Mouse (Mus musculus) urinary bladder, postnatal 4 days (tissue): Measurements from ENCODE around the gene Ergic1.

Source experiments
- DNase-seq, 2 experiments: peaks; one replicate each; pipeline ENCODE4 v3.0.0; 2021 to 2022; ENCODE audit warnings: low spot score in 2 of 2

Ergic1 gene

DNA sequence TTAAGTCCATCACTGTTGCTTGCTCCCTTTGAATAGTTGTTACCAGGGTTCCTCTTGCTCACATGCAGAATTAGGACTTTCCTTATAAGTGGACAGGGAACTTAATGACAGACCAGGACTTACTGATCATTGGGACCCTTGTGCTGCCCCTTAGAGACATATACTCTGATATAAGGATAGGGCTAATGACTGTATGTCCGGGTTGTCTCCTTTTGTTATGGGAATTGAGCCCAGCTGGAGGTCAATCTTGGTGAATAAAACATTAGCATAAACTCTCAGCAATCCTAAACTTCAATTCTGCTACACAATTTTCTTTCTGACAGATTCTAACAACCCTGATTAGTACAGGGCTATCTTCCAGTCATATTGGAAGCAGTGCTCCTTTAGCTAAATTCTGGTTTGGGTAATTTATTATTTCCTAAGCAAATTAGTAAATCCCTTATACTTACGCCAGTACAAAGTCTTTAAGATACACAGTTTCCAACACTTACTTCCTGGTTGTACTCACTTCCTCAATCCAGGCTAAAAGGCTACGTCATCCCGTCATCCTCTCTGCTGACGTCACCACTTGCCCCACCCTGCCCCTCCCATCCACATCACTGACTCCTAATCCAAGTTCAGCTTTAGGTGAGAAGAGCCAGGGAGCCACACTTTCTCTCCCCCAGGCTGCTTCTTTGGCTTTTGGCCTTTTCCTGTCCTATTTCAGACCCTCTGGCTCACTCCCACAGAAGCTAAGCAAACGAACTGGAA is 23.4 kb upstream of the Ergic1 start:
- no peak for DNase-seq

DNA sequence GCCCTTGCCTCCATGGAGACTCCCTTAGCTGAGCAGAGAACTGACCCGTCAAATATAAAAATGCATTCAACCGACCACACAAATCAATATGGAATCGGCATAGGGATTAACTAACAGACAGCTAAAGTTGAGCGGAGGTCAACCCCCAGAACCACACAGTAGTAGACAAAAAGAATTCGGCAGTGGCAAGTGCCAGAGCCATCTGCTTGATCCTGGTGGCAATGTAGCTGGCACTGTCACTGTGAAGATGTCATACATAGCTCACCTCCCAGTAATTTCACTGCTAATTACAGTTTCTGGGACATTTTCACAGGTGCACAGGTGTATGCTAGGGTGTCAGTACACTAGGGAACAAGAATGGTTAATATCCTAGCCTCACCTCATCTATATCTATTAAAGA is 21.2 kb upstream of the Ergic1 start:
- DNase-seq = no peak

DNA sequence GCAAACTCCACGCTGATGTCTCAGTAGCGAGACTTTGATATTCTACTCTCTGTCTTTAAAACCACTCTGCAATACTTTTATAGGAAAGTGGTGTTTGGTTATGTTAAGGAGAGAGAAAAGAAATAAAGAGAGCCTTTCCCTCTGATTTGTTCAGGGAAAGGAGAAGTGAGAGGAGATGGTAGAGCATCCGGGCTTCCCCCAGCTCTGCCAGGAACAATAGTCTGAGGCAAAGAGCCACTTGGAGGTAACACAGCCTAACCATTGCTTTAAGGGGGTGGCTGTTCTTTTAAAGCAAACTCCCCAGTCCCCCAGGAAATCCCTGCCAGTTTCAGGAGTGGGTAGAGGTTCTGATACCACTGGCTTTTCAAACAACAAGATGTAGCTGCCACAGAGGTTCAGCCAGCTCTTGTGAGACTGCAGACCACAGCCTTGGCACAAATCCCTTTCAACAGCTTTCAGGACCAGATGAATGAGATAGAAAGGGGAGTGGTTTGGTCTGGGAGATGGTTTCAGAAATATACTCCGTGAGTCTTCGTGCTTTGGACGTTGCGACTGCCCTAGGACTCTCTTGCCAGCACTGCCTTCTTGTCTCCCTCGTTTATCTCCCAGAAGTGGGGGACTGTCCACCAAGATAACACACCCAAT is 16.8 kb upstream of the Ergic1 start:
- DNase-seq = no peak

DNA sequence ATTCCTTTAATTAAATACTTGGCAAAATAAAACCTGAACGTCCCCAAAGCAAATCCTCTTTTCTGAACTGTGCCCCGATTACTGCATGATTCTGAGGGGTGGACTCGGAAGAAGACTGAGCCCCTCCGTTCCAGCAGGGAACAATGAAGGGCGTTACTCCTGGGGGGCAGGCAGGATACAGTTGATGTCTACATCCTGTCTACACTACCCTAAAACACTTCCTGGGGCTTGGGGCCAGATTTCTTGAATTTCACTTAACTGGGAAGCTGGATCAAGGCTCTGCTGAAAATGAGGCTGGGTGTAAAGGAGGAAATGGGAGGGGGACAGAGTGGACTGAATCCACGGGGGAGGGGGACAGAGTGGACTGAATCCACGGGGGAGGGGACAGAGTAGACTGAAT is 13.5 kb upstream of the Ergic1 start:
- DNase-seq = no peak

DNA sequence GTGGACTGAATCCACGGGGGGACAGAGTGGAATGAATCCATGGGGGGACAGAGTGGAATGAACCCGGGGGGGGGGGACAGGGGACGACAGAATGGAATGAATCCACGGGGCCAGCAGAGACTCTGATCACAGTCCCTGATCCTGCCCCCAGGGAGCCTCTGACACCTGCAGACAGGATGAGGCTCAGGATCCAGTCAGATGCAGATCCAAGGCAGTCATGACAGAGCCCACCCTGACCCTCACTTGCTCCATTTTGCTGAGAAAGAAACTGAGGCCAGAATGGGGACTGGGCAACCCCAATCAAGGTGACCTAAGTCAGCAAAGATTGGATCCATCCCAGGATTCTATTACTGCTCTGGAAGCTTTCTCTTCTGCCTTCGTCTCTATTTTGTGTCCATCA is 12.7 kb upstream of the Ergic1 start:
- DNase-seq = no peak

DNA sequence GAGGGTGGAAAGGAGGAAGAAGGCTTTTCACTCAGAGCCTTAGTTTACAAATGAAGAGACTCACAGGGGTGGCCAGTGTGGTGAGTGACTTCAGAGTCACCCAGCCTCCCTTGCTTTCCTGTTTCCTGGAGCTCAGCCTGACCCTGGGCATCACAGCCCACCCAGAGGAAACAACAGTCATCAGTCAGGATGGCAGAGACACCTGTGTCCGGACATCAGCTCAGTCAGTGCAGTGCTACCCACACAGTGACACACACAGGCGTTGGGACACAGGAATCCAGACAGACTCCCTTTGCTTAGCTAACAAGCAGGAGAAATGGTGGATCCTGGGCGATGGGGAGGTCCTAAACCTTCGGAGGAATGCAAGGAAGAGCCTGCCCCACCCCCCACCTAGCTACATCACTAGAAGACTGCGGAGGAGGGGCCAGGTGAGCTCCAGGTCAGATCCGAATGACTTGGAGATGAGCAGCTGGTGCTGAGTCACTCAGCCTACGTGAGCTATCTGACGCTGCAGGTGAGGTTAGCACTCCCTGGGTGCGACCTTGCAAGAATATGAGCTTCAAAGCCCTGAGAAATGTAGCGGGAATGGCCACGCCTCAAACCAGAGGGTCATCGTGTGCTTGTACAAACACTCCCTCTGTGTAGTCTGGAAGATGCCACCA is 12.0 kb upstream of the Ergic1 start:
- DNase-seq = no peak

DNA sequence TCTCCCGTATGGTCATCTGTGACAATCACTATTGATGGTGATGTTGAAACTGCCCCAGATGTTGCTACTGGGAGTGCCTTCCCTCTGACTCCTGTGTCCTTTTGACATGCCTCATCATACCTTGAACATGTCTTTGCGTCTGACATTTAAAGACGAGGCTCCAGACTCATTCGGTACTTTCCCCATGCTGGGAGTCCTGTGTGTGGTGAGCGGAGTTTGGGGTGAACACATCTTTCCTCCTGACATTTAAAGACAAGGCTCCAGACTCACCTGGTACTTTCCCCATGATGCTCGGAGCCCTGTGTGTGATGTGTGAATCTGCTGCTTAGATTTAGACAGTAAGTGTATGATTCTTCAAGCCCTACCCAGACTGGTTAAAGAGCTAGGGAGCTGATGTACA is 10.2 kb upstream of the Ergic1 start:
- DNase-seq = no peak

DNA sequence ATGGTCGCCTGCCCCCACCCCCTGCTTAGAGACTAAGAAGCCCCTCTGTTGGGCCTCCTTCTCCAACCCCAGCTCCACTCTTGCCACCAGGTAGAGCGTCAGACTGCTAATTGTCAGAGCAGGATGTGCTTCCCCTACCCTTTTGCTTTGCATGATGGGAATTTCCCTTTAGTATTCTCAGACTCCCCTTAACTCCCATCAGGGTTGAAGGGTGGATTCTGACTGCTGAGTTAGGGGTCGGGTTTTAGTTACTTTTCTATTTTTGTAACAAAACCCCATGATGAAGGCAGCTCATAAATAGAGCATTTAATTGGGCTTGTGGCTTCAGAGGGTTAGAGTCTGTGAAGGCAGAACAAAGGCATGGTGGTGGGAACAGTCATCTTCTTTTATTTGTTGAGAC is 8.3 kb upstream of the Ergic1 start:
- no peak for DNase-seq

DNA sequence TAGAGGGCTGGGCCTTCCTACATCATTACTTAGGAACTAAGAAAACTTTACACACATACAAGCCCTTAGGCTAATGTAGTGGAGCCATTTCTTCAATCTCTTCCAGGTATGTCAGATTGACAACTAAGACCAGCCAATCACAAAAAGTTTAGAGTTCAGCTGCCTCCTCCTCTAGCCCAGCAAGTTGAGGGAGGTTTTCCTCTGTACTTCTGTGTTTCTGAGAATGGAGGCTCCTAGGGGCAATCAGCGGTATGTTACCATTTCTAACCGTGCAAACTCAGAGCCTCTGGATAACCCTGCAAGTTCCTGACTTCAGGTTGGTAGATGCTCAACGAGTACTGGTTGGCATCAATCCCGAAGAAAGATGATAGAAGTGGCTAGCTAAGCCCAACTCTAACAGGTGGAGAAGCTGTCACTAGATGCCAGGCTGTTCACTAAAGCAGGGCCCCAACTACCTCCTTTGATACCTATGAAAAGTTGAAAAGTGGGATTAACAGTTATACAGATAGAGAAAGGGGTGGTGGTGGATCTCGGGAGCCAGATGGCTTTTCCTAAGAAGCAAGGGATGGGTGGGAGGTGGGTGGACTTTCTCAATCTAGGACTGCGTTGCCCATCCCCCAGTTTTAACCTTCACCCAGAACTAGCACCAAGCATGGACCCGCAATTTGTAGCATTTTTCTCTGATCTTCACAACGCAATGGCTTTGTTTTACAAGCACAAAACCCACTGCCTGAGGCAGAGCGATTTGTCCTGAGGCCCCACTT is 581 bp upstream of the Ergic1 start:
- DNase-seq = no peak

DNA sequence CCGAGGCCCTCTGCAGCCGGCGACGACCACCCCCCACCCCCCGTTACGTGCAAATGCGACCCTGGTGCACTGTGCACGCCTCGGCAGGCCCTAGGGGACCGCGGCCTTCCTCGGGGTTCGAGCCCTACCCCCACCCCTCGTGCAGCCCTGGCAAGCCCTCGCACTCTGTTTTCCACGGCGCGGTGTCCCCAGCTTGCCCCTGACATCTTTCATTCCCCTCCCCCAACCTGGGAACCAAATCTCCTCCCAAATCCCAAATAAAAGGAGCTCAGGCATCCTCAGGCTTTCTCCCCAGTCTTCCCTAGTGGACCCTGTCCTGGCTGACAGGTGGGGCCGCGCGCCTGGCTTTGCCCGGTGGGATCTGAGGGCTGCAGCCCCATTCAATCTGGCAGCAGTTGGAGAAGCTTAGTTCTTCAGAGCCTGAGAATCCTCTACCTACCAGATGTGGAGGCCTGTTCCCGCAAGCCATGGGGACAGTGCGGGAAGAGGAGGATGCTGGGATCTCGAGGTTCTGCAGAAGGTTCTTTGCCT is 427 bp downstream of the Ergic1 start, which contains the start of gene Dusp1:
Dusp1 (minus strand) TSS at position 478 of the 531 bp plus-strand sequence.
- DNase-seq = no peak

DNA sequence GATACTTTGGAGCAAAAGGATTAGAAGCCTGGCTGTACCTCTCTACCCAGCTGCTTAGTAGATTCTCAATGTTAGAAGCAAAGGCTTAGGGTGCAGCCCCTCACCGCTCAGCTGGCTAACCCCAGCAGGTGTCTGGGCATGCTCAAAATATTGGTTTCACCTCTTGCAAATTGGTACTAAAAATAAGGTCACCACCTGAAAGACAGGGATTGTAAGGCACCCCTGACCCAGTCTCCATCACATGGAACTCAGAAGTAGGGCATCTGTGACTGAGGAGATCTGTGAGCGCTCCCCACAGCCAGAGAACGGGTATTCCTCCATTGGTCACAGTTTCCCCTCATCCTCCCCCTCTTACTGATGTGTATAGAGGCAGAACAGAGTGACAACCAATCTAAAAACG is 1.0 kb downstream of the Ergic1 start:
- no peak for DNase-seq

DNA sequence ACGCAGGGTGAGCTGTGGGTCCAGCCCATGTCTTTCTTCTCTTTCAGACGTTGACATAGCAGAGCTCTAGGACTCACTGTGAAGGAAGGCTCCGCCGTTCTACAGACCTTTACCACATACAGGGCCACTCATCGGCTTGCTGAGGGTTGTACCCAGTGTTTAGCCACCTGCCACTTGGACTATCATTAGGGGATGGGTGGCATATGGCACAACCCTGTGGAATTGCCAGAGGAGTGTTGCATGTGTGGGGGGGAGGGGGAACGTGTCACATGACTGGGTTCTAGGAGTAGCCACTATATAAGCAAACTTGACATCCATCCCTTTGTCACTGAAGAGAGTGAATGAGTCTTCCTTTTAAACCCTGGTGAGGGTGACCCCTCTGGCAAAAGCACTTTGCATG is 2.2 kb downstream of the Ergic1 start:
- no peak for DNase-seq

DNA sequence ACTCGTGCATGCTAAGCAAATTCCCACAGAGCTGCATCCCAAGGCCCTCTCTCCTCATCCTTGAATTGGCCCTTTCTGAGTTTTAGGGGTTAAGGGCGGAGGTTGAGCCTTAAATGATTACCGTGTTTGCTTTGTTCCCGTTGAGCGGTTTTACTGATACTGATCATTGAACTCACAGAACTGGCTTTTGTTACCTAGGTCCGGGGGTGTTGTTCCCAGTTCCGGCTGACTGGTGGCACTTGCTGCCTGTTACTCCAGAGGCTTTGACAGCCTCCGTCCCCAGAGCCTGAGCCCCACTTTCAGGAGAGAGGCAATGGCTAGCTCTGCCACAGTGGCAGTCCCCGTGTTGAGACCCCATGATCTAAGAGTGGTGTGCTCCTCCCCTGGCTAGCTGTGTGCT is 3.1 kb downstream of the Ergic1 start:
- DNase-seq = no peak

DNA sequence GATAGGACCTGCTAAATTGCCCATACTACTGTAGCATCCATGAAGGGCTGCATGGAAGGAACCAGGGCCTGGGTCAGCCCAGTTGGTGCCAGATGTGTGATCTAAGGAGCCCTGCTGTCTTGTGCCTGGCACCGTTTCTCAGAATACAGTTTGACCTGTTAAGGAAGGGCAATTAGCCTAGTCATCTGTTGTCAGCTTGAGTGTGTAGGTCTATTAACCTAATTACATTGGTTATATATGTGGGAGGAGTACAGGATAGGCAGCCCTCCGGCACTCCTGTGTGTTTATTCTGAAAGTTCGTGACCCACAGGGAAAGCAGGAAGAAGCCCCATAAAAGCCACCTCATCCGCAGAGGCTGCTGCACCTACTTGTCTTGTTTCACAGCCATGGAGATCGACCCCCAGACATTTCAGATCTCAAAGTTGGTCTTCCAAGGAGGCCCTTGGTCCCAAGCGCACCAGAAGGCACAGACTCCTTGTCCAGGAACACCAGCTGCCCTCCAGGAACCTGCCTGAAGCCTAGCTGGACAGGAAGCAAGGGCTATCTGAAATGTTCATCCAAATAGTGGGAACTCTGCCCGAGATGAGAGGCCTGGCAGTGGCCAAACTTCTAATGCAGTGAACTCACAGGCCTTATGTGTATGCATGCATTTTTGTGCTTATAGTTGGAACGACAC is 6.0 kb downstream of the Ergic1 start:
- no peak for DNase-seq

DNA sequence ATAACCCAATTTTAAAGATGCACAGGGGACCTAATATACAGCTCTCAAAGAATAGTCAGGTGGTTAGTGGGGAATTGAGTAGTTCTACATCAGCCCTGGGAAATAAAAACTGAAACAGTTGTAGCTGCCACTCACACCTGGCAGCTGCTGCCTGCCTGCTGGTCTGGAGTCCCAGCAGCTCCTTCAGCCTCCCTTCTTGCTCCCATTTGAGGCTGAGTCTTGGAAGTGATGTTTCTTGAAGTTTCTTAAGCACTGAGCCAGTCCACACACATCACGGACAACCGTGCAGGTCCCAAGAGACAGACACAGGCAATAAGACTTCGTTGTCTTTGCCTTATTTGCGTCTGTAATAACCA is 6.5 kb downstream of the Ergic1 start:
- no peak for DNase-seq

DNA sequence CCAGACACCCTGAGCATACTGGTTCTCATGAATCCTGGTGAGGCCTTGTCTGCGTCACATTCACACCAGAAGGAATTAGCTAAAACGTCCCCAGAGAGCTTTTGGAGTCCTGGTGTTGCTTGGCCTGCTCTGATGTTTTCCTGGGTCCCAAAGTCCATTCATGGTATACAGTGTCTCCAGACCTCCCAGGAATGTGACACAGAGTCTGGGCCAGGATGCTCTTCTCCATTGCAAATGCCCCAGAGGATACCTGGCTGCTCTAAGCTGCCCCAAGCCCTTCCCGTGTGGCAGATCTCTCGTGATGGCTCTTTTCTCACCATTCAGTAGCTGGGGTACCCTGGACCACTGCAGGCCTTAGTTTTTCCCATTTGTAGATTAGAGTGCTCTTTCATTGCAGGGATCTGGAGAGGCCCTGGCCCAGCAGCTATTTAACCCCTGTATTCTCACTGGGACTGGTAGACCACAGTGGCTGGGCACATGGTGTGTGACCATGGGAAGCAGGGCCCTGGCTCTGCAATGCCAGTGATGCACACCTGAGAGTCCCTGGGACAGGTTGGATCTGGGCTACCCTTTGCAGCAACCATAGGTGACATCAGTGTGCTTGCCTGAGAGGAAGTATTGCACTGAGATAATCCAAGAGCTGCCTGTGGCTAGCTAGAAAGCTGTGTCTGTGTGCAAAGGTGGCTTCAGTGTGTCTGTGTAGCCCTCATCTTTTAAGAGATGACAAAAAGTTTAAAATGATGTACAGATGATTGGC is 8.5 kb downstream of the Ergic1 start:
- no peak for DNase-seq

DNA sequence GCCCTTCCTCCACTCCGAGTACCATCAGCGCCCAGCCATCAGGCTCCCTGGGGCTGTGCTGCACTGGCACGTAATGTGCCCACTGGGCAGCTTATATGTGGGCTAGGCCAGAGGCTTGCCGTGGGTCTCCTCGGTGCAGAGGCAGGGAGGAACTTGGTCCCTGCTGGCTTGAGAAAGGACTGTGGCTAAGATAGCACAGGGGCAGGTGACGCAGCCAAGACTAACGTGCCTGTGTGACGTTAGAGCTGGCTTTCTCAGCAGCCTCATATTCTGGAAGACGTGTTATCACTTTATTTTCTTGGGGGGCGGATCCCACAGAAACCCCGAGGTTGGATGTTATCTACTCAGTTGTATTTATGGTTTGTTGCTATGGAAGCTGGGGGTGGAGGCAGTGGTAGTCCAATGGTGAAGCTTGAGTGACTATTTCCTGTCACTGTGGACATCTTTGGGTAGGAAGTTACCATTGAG is 9.4 kb downstream of the Ergic1 start:
- no peak for DNase-seq

DNA sequence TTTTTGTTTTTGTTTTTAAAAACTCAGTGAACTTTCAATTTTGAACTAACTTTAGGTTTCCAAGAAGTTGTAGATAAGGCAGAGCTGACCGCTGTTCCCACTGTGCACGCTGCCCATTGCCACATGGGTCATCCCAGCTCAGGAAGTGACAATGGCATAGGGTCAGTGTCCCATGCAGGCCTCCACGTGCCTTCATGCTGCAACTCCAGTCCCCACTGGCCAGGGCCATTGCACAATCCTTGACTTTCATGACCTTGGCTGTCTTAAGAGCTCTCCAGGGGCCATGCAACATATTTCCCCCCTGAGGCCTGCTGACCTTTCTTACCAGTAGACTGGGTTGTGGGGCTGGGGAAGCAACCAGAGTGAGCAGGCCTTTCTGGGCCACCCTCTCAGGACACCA is 10.1 kb downstream of the Ergic1 start:
- no peak for DNase-seq

DNA sequence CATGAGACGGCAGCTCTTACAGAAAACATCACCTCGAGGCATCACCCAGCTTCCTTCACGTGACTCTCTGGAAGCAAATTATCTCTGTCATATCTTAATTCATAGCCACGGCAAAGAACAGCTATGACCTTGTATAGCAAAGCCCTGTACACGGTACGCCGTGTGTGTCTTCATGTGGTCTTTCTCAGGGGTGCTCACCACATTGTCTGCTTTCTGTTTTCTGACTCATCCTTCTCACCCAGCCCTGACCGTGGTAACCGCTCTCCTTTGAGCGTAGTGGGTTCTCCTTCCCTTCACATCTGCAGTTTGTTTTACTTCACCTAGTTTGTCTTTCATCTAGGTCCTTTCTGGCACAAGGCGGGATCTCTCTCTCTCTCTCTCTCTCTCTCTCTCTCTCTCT is 11.0 kb downstream of the Ergic1 start:
- no peak for DNase-seq

DNA sequence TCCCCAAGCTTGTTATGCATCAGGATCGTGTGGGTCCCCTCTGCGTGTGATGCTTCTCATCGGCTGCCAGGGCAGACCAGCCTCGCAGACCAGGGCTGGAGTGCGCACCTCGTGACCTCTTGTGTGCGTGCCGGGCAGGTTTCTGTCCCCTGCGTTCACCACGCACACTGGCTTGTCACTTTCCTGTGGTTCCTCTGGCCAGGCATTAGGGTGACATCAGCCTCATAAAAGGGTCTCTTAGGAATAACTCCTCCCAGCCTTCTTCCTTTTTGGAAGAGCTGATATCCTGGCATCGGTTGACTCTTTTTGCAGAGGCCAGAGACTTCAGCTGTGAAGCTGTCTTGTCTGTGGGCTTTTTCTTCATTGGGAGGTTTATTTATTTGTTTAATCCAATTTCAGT is 12.8 kb downstream of the Ergic1 start:
- DNase-seq = no peak

DNA sequence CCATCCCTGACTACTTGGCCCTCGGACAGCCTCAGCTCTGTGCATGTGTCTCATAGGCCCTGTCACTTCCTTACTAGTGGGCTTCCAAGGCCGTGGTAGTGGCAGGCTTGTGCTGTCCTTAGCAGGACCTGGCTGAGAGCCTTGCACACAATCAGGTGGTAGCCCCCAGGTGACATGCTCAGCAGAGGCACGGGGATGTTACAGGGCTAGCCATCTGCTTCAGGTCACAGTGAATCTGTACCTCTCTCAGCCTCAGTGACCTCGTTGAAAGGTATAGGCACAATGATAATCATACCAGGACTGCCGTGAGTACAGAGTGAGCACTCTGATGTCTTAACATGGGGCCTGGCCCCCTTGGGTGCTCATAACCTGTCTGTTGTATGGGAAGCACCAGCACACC is 13.4 kb downstream of the Ergic1 start:
- DNase-seq = no peak
